Mouse (Mus musculus) megakaryocyte, embryonic 14.5 days (primary cell): ENCODE measurements around the gene AI837181. TPM values are rescaled to one million over a fixed set of nuclear protein-coding genes. Genes with fewer than 3 reads are reported as not detected.

ENCODE experiments used
- H3K27me3 ChIP-seq: replicated peaks from 2 replicates; pipeline ENCODE3; 2012; ENCODE audit warnings: inconsistent platforms
- H3K36me3 ChIP-seq: replicated peaks from 2 replicates; pipeline ENCODE3; 2012; ENCODE audit warnings: low read length, inconsistent platforms, mixed read lengths
- H3K4me1 ChIP-seq: 2 replicates; pipeline ENCODE4 v1.6.1; 2012; ENCODE audit warnings: inconsistent platforms
- H3K4me3 ChIP-seq: replicated peaks from 2 replicates; pipeline ENCODE3; 2012; ENCODE audit warnings: moderate library complexity, mild to moderate bottlenecking, inconsistent platforms
- H3K9me3 ChIP-seq: 2 replicates; pipeline ENCODE4 v1.6.1; 2012; ENCODE audit warnings: inconsistent platforms
- FLI1 ChIP-seq: IDR thresholded peaks from 2 replicates; pipeline ENCODE4 v1.6.1; 2012; ENCODE audit warnings: low read length, inconsistent platforms, mixed read lengths
- GATA1 ChIP-seq: IDR thresholded peaks from 3 replicates; pipeline ENCODE4 v1.6.1; 2012; ENCODE audit warnings: mixed read lengths, low read length, inconsistent platforms, borderline replicate concordance
- polyA plus RNA-seq: library from polyadenylated mRNA; stranded (reverse); fragments of >175 nt; gene quantifications from 2 replicates; pipeline ENCODE4 v1.2.3, GENCODE M21; 2012; ENCODE audit warnings: low replicate concordance; ENCODE audit not compliant: insufficient read depth

Gene AI837181
- polyA plus RNA-seq, 1 experiment, result 100 TPM

DNA sequence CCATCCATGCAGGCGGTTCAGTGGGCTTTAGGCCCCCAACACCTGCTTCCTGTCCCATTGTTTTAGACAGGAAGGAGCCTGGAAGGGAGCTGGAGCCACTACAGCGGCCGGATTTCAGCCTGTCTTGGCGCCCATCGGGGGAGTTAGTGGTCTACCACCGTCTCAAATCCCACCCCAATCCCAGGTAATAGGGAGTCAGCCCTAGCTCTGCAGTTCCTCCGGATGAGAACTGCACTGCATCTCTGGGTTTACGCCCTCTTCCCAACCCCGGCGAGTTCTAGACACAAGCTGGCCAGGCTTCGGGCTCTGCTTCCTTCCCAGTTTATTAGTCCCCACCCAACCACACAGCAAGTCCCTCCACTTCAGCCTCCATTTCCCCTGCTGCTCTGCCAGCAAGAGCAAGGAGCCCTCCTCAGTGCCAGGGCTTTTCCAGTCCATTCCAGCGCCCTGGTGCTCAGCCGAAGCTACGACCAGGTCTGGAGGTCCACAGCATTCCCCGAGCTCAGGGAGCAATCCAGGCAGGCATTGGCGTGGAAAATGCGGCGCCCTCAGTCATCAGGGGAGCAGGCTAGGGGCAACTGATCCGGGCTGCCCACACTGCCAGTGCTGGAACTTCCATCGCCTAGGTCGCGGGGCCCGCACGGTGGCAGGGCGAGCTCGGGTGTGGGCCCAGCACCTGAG, 31.4 kb downstream of the AI837181 start:
- TF ChIP-seq FLI1, result no peak
- TF ChIP-seq GATA1, result no peak
- H3K4me3 ChIP-seq, result peak overlapping the region; percentile 97
- peaks cover 20% of the 10 kb centered on the region for H3K36me3 ChIP-seq
- no peaks in the 10 kb centered on the region for H3K9me3 ChIP-seq
- H3K27me3 ChIP-seq, result peaks cover 4% of the 10 kb centered on the region
- H3K4me1 ChIP-seq, result peaks cover 56% of the 10 kb centered on the region

DNA sequence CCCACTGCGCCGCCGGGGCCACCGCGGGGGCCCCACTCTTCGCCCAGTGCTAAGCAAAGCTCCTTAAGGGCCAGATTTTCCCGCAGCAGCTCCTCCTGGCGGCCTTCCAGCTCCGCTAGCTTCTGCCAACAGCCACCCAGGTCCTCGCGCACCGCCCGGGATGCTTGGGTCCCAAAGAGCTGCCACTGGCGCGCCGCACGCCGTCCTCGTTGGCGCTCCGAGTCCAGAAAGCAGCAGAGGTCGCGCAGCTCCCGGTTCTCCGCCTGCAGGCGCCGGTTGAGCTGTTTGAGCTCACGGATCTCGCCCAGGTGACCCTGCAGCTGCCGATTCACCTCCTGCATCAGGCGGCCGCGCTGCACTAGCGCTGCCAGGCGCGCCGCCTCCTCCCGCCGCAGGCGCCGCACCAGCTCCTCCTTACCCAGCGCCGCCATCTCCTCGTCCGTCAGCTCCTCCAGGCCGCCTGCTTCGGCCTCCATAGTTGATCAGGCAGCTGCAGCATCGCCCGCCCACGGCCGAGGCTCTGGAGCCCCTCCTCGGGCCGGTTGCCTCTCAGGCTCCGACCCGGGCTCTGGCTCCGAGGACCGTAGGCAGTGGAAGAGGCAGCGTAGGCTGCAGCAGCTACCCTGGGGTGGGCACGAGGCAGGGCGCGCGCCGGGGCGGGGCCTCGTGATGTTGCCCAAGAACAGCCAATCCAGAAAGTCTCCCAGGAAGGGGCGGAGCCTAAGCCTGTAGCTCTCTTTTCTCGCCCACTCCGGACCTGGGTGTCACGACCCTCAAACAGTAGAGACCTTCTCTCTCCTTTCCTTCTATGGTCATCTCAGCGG, 32.2 kb downstream of the AI837181 start:
- H3K4me1 ChIP-seq, result peaks cover 57% of the 10 kb centered on the region
- H3K36me3 ChIP-seq, result peaks cover 28% of the 10 kb centered on the region
- H3K9me3 ChIP-seq, result no peaks in the 10 kb centered on the region
- H3K4me3 ChIP-seq, result peak overlapping the region; percentile 97
- H3K27me3 ChIP-seq, result no peaks in the 10 kb centered on the region
- TF ChIP-seq GATA1 (no peak), FLI1 (no peak)

DNA sequence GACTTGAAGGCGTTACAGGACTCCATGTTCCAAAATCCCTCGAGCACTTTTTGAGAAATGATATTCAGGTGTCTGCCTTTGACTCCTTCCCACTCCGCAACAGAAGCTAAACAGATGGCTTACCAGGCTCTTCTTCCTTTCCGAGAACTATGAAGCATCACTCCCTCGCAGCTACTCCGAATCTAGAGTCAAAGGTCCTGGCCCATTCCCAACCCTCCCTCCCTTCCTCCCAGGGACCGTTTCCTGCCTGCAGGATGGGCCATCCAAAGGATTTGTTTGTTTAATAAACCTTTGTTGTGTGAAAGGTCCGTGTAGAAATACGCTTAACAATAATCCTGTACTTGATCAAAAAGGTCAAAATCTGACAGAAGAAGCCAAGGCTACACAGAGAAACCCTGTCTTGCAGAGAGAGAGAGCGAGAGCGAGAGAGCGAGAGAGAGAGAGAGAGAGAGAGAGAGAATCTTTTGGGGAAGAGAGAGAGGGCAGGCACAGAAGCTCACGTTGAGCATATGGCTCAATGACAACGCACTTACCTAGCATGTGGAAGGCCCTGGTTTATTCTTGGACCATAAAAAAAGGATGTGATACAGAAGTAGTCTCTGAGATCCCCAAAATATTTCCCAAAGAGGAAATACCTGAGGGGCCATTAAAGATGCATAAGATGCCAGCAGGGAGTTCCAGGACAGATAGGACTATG, 33.0 kb downstream of the AI837181 start, which contains the start of gene Ccdc85b:
Ccdc85b (minus strand) TSS at position 149 of the 697 bp plus-strand sequence.
- Histone ChIP-seq H3K36me3 (peaks cover 35% of the 10 kb centered on the region), H3K4me1 (peaks cover 57% of the 10 kb centered on the region), H3K4me3 (peak within 1 kb of the TSS; percentile 97), H3K27me3 (no peaks in the 10 kb centered on the region), H3K9me3 (no peaks in the 10 kb centered on the region)
- TF ChIP-seq FLI1 (no peak), GATA1 (no peak)

DNA sequence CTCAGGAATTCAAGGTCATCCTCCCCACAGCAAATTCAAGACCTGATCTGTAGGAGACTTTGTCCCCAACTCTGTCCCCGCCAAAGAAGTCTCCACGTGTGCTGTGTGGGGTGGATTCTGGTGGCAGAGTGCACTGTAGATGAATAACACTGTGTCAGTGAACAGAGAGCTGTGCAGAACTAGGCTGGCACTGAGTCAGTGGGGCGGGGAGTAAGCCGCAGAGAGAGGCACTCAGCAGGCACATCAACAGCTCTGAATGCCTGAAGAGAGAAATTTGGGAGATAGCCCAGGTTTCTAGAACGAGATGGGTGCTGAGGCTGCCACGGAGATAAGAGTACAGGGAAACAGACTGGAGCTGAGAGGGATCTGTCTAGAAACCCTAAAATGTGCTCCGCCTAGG, 34.1 kb downstream of the AI837181 start:
- H3K9me3 ChIP-seq, result no peaks in the 10 kb centered on the region
- TF ChIP-seq FLI1, result no peak
- TF ChIP-seq GATA1, result no peak
- H3K4me1 ChIP-seq, result peaks cover 65% of the 10 kb centered on the region
- no peaks in the 10 kb centered on the region for H3K27me3 ChIP-seq
- H3K36me3 ChIP-seq, result peaks cover 42% of the 10 kb centered on the region
- no peak overlapping the region for H3K4me3 ChIP-seq

DNA sequence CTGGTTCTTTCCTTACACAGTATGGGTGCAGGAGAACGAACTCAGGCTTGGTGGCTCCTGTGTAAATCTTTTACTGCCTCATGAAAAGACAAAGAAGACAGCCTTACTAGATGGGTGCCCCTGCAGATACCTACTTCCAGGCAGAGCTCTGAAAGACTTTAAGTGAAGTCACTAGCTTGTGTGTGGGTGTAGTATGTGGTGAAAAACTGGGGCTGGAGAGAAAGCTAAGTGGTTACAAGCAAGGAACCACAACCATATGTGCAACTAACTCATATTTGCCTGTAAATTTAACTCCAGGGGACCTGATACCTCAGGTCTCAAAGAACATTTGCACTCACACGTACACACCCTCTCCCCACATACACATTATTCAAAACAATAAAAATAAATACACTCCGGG, 35.0 kb downstream of the AI837181 start:
- Histone ChIP-seq H3K36me3 (peaks cover 42% of the 10 kb centered on the region), H3K9me3 (no peaks in the 10 kb centered on the region), H3K4me3 (peak overlapping the region; percentile 100), H3K27me3 (no peaks in the 10 kb centered on the region), H3K4me1 (peaks cover 71% of the 10 kb centered on the region)
- no peak for TF ChIP-seq GATA1
- no peak for TF ChIP-seq FLI1

DNA sequence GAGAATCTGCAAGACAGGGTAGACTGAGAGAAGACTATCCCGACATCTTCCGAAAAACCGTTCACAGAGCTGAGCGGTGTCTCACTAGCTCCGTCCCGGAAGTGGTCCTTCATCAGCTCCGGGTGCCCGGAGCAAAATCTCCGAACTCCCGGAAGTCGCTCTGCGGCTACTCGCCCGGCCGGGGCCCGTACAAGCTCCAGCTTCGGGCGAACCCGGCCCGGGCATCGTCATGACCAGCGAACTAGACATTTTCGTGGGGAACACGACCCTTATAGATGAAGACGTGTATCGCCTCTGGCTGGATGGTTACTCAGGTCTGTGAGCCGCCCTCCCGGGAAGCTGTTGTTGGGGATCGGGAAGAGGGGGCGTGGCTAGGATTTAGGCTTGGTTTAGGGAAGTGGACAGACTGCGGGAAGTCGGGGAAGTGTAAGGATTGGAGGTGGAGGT, 35.5 kb downstream of the AI837181 start, which contains the start of gene Fibp:
Fibp (plus strand) TSS at position 151 of the 447 bp plus-strand sequence.
- H3K36me3 ChIP-seq, result peaks cover 42% of the 10 kb centered on the region
- no peak for TF ChIP-seq GATA1
- no peak for TF ChIP-seq FLI1
- H3K9me3 ChIP-seq, result no peaks in the 10 kb centered on the region
- H3K4me3 ChIP-seq, result peak within 1 kb of the TSS; percentile 100
- H3K27me3 ChIP-seq, result no peaks in the 10 kb centered on the region
- H3K4me1 ChIP-seq, result peaks cover 69% of the 10 kb centered on the region

DNA sequence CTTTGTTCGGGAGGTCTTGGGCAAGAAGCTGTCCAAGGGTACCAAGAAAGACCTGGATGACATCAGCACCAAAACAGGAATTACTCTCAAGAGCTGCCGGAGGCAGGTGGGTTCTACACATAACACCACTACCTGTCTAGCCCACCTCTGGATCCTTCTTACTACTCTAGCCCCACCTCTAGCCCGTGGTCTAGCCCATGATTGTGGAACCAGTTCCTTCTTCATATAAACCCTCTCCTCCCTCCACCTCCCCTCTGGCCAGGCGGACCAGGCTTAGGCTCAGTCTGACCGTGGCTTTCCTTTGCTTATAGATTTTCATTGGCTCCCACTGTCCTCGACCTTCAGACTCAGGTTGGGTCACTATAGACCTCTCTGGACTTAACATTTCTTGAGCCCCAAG, 36.5 kb downstream of the AI837181 start:
- no peaks in the 10 kb centered on the region for H3K9me3 ChIP-seq
- no peaks in the 10 kb centered on the region for H3K27me3 ChIP-seq
- H3K4me1 ChIP-seq, result peaks cover 66% of the 10 kb centered on the region
- H3K36me3 ChIP-seq, result peaks cover 51% of the 10 kb centered on the region
- TF ChIP-seq FLI1 (no peak), GATA1 (no peak)
- peak overlapping the region; percentile 100 for H3K4me3 ChIP-seq

DNA sequence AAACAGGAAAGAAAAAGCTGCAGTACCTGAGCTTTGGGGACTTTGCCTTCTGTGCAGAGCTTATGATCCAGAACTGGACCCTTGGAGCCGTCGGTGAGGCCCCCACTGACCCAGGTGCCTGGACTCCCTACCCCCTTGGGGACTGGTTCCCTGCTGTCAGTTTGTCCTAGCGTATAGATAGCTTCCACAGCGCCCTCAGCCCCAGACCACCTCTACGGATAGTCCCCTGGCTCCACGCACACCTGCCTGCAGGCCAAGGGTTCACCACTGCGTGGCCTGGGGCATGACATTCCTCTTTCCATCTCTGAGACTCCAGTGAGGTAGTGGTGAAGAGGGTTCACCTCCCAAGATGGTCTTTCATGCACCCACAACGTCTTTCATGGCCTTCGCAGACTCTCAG, 38.3 kb downstream of the AI837181 start:
- H3K36me3 ChIP-seq, result peaks cover 67% of the 10 kb centered on the region

DNA sequence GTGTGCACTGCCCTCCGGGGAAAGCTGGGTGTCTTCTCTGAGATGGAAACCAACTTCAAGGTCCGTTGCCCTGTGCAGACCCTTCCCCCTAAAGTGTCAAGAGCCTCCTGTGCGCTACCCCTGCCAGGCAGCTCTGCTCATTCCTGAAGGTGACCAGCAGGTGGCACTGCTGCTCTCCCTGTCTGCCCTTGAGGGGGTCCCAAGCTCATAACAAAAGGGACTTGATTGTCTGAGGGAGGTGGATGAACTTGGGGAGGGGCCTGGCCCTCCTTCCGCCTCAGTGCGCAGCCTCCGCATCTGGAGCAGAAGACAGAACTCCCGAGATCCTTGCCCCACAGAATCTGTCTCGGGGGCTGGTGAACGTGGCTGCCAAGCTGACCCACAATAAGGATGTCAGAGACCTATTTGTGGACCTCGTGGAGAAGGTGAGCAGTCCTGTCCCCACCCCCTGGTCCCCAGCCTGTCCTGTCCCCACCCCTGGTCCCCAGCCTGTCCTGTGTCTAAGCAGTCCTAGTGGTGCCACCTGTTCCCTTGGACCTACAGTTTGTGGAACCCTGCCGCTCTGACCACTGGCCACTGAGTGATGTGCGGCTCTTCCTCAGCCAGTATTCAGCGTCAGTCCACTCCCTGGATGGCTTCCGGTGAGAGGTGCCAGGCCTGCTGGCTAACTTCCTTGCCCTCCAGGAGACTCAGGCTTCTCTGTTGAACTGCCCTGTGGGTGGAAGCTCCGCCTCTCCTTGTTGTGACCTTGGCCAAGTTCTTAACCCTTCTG, 39.0 kb downstream of the AI837181 start:
- Histone ChIP-seq H3K9me3 (no peaks in the 10 kb centered on the region), H3K4me1 (peaks cover 72% of the 10 kb centered on the region), H3K27me3 (no peaks in the 10 kb centered on the region), H3K36me3 (peaks cover 67% of the 10 kb centered on the region), H3K4me3 (no peak overlapping the region)
- no peak for TF ChIP-seq GATA1
- TF ChIP-seq FLI1, result no peak

More for the DNA sequence above, 38.3 kb downstream of the AI837181 start:
- no peaks in the 10 kb centered on the region for H3K27me3 ChIP-seq
- no peak overlapping the region for H3K4me3 ChIP-seq
- TF ChIP-seq GATA1 (no peak), FLI1 (no peak)
- peaks cover 73% of the 10 kb centered on the region for H3K4me1 ChIP-seq
- no peaks in the 10 kb centered on the region for H3K9me3 ChIP-seq
